Mouse (Mus musculus): ENCODE data around the gene Fmo6.

Fmo6 gene

GRCm38 (mm10) chr1:162937415-162937814, at the start of gene Fmo6:
Gene Fmo6, minus strand, starts transcription at chr1:162937515.
- in situ Hi-C loops (cut with MboI, MseI) = no loop called here

GRCm38 (mm10) chr1:162986777-162987176, 49.5 kb upstream of the Fmo6 start:
- in situ Hi-C loops (cut with MboI, MseI) = no loop called here

- in situ Hi-C loops (cut with MboI, MseI) = no loop called here
Observed at GRCm38 (mm10) chr1:162986121-162986748, 48.9 kb upstream of the Fmo6 start.

GRCm38 (mm10) chr1:162984428-162984827, 47.1 kb upstream of the Fmo6 start, which contains the start of gene Fmo3:
Gene Fmo3, minus strand, starts transcription at chr1:162984528.
- in situ Hi-C loops (cut with MboI, MseI) = no loop called here

- in situ Hi-C loops (cut with MboI, MseI) = no loop called here
Observed at GRCm38 (mm10) chr1:162963556-162963955, 26.2 kb upstream of the Fmo6 start.

- in situ Hi-C loops (cut with MboI, MseI) = no loop called here
Observed at GRCm38 (mm10) chr1:162957422-162957821, 20.1 kb upstream of the Fmo6 start.

- in situ Hi-C loops (cut with MboI, MseI) = no loop called here
Observed at GRCm38 (mm10) chr1:162953079-162953478, 15.8 kb upstream of the Fmo6 start.

GRCm38 (mm10) chr1:162949763-162950162, 12.4 kb upstream of the Fmo6 start:
- in situ Hi-C loops (cut with MboI, MseI) = no loop called here

- in situ Hi-C loops (cut with MboI, MseI) = no loop called here
Observed at GRCm38 (mm10) chr1:162947934-162948333, 10.6 kb upstream of the Fmo6 start.

- in situ Hi-C loops (cut with MboI, MseI) = no loop called here
Observed at GRCm38 (mm10) chr1:162946837-162947558, 9.7 kb upstream of the Fmo6 start.

- in situ Hi-C loops (cut with MboI, MseI) = no loop called here
Observed at GRCm38 (mm10) chr1:162943700-162944099, 6.4 kb upstream of the Fmo6 start.

GRCm38 (mm10) chr1:162938696-162939351, 1.5 kb upstream of the Fmo6 start:
- in situ Hi-C loops (cut with MboI, MseI) = no loop called here

GRCm38 (mm10) chr1:162937970-162938695, 818 bp upstream of the Fmo6 start:
- in situ Hi-C loops (cut with MboI, MseI) = no loop called here

GRCm38 (mm10) chr1:162934374-162935012, 2.8 kb downstream of the Fmo6 start:
- in situ Hi-C loops (cut with MboI, MseI) = no loop called here

- in situ Hi-C loops (cut with MboI, MseI) = no loop called here
Observed at GRCm38 (mm10) chr1:162932386-162932785, 4.9 kb downstream of the Fmo6 start.

GRCm38 (mm10) chr1:162931880-162932279, 5.4 kb downstream of the Fmo6 start:
- in situ Hi-C loops (cut with MboI, MseI) = no loop called here

GRCm38 (mm10) chr1:162931310-162931875, 5.9 kb downstream of the Fmo6 start:
- in situ Hi-C loops (cut with MboI, MseI) = no loop called here

- in situ Hi-C loops (cut with MboI, MseI) = no loop called here
Observed at GRCm38 (mm10) chr1:162930631-162931030, 6.7 kb downstream of the Fmo6 start.

- in situ Hi-C loops (cut with MboI, MseI) = no loop called here
Observed at GRCm38 (mm10) chr1:162929146-162929545, 8.2 kb downstream of the Fmo6 start.

- in situ Hi-C loops (cut with MboI, MseI) = no loop called here
Observed at GRCm38 (mm10) chr1:162925121-162925520, 12.2 kb downstream of the Fmo6 start.

- in situ Hi-C loops (cut with MboI, MseI) = no loop called here
Observed at GRCm38 (mm10) chr1:162916661-162917060, 20.7 kb downstream of the Fmo6 start.
